Mouse (Mus musculus) layer of hippocampus, adult 9-11 months (tissue): ENCODE measurements around the gene Napa.

Source experiments
- DNase-seq: peaks from one replicate; pipeline ENCODE4 v3.0.0; 2022

The Napa gene

DNA sequence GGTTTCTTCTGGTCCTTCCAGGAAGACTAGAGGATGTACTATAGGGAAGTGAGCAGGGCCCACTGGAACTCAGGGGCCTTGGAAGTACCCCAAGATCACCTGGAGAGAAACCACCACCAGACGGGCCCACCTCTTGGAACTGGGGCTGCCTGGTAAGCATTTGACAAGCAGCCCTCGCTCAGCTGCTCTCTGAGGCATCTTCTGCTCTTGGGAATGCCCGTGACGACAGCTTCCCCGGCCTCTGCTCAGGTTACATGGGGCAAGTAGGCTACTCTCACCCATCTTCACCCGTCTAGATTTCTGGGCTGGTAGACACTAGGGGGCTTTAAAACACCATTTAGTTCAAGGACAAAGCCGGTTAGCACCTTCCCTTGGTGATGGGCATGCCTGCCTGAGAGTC lies 2.8 kb downstream of the Napa start:
- DNase-seq = no peak

DNA sequence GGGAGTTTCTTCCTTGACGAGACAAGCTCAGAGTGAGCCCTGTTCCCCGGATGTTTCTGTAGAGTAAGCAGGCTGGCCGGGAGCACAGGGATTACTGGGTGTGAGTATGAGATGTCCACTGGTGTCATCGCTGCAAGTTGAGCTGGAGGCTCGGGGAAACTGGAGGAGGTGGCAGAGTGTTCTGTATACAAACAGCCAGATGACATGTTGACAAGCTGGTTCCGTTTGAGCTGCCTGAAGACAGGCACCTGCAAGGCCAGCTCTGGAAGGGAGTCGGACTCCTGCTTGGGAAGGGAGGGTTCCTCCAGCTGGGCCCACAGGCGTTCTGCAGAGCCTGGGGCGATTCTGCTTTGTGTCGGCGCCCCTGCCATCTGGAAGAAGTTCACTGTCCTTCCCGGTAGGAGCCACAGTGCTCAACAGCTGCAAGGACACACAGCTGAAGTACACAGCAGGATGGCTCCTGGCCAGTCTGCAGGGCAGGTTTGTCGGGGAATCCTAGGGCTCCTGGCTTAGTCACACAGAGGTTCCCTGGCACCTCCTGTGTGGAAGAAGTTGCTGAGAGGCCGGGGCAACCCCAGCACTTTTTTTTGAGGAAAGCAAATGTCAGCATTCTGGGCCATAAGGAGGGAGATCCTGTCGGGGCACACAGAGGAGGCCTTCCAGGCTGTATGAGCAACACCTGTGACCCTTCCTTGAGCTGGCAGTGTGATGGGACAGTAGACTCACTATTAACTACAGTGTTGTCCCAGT lies 3.6 kb downstream of the Napa start:
- no peak for DNase-seq

DNA sequence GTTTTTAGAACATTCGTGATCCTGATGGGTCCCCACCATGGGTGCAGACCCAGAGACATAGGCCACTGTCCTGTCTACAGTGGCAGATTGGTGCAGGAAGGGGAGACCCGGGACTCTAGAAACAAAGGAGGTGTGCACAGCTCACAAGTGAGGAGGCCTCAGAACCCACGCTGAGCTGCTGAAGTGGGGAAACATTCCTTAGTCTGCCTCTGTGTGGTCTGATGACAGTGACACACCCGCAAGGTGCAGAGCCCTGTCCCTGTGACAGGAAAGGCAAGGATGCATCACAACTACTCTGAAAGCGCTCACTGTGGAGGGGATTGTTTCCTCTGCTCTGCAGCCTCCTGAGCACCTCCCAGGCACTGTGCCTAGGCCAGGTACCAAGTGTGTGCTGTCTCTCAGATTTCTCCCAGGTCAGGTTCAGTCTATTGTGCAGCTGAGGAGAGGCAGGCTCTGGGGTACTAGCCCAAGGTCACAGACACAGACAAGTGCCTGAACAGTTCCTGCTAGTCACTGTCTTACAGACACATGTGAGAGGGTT lies 4.5 kb downstream of the Napa start:
- no peak for DNase-seq

DNA sequence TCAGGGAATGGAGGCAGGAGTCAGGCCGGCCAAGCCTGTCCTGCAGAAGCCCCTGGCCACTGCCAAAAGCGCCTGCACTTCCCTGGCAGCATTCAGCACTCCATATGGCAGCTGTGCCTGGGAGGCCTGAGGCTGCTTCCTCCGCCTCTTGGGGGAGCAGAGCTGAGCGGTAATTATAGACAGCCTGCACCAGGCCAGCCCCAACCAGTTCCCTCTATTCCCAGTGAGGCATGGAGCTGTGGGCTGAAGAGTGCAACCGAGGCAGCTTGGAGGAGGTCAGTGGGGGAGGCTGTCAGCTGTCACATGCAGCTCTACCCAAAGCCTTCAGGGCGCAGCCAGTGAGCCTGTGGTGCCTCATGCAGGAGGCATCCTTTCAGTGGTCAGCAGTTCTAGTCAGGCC lies 5.5 kb downstream of the Napa start:
- DNase-seq = peak; percentile 92

DNA sequence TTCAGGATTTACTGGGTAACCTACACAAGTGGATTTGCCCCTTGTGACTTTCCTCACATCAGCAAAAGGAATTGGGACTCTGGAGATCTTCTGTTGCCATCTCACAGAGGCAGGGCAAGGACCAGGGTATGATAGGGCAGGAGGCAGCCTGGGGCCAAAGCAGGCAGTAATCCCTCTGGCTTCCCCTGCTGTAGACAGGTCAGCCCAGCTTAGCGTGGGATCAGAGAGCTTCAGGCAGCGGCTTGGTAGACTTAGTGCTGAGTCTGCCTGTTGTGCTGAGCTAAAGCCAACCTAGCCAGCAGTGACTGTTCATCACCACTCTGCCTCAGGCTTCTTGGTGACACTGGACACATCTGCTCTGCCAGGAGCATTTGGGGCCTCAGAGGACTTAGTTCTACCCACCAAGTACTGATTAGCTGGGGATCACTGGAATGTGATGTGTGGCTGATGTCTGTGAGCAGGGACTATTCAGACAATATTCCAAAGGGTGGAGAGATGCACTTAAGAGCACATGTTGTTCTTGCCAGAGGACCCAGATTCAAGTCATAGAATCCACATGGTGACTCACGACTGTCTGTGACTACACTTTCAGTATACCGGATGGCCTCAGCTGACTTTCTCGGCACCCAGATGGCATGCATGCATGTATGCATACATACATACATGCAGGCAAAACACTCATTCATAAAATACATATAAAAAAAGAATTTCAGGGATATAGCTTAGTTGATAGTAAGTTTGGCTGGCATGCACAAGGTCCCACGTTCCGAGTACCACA lies 6.5 kb downstream of the Napa start:
- DNase-seq = no peak

DNA sequence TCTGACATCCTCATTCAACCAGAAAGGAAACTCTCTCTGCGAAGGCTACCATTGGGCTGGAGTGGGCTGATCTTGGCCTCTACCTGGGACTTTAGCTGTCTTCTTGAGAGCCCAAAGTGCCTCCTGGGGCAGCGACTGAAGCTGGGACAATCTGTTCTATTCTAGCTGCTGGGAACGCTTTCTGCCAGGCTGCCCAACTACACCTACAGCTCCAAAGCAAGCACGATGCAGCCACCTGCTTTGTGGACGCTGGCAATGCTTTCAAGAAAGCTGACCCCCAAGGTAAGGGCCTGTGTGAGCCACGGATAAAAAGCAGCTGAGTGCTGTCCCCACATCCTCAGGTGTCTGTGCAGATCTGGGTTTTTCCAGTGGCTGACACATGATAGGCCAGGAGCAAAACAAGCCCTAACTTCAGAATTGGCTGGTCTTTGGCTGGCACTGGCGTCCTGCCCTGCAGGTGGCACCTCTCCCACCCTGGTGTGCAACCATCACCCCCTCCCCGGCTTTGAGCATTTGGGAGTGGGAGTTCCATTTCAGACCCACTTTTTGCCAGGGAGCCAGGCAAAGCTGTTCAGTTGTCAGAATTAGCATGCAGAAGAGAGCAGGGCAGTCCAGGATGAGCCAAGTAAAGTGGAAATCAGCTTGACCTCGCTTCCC lies 10.8 kb downstream of the Napa start:
- DNase-seq = no peak

DNA sequence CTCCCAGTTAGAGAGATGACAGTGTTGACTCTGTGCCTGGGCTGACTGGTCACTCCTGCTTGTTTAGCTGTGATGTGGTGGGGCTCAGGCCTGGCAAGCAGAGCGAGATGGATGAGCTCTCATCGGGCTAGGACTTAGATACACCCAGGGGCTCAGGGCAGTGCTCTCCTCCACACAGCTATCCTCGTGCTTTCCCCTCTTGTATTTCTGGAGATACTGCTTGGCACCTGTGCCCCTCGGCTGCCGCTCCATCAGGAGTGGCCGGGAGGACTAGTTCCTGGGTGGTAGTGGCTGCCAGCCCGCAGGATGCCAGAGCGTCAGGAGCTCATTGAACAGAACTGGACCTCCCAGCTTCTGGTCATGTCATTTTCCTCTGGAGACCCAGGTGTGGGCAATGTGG lies 11.9 kb downstream of the Napa start:
- DNase-seq = no peak

DNA sequence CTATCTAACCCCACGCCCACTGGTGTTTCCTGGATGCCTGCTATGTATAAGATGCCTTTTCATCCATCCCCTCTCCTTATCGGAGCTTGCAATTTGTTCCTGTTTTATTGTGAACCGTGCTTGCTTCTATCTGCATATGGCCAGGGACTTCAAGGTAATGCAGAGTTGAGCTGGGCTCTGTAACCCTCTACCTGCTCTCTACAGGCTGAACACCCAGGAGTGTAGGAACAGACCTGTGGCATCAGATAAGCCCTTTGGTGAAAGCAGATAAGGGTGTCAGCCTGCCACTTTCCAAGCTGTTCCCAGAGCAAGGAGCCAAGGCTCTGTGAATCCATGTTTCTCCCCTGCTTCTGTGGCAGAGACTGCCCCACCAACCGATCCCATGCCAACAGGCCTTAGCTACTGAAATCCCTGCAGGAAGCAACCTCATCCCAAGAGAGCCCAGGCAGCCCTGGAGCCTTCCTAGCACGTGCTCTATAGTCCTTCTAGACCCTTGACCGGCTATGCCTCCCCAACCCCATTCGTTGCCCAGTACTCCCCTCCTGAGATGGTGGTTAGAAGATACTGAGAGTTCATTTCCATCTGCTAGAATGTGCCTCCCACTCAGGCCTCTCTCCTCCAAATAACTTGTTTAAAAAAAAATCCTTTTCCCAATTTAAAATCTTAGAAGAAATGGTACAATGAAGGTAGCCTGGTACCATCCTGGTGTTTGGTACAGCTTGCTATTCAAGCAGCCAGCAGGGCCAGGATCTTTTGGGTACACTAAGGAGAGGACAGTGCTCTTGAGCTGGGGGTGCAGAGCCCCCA lies 13.2 kb downstream of the Napa start:
- no peak for DNase-seq

DNA sequence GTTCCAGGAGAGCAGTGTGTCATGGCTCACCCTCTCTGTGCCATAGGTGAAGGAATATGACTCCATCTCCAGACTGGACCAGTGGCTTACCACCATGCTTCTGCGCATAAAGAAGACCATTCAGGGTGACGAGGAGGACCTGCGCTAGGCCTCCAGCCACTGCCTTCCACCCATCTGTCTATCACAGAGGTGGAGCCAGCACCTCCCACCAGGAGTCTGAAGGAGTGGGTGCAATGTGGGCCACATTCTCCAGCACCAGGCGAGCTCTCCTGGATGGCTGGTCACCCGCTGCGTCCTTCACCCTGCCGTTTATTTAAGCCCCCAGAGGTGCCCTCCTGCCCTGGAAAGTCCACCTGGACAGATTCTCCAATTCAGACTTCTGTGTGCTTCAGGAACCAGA lies 18.2 kb downstream of the Napa start:
- DNase-seq = no peak

DNA sequence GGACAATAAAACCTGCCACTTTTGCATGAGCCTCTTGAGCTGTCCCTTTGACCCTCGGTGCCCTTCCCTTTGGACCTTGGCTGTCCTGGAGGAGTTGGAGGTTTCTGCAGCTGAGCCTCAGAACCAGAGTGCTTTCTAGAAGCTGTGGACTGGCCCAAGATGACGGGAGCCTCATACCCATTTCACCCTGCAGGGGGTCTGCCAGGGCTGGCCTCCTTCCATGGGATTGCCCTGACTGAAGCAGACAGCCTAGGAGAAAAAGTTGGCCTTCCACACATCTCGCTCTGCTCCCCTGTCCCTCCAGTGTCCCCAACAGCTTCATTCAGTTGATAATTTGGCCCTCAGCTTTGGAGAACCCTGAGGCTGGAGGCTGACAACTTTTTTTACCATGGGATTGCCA lies 18.8 kb downstream of the Napa start:
- no peak for DNase-seq

DNA sequence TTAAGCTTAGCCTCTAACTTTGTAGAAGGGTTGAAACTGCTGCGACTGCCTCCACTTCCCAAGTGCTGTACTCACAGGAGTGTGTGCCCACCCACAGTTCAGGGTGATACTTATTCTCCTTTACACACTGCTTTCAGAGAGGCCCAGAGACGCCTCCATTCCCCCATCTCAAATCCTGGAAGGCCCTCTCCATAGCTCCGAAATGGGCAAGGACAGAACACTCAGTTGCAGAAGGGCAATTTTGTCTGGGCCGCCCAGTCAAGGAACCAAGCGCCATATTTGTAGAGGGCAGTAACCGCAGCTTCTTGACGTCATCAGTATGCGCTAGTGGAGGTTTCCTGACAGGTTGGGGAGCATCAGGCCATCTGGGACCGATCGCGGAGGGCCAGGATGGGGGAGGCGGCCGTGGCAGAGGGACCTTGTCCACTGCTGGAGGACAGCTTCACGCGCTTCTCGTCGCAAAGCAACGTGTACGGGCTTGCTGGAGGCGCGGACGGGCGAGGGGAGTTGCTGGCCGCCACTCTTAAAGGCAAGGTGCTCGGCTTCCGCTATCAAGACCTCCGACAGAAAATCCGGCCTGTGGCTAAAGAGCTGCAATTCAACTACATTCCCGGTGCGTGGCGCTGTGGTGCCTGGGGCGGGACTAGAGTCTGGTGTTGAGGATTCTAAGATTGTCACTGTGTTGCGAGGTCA lies 21.5 kb downstream of the Napa start, which contains the start of gene Kptn:
TSS of gene Kptn (plus strand) at position 327 of the 693 bp plus-strand sequence.
- peak; percentile 91 for DNase-seq

DNA sequence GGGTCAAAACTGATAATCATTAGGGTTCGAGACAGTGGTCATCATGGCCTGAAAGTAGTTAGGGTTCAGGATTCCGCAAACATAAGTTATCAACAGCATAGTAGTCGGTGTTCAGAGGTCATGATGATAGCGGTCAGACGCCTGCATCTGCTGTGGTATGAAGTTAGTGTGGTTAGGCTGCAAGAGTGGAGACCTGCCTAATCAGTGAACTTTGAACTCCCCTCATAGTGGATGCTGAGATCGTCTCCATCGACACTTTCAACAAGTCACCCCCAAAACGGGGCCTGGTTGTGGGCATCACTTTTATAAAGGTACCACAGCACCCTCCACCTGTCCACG lies 22.0 kb downstream of the Napa start:
- DNase-seq = no peak

DNA sequence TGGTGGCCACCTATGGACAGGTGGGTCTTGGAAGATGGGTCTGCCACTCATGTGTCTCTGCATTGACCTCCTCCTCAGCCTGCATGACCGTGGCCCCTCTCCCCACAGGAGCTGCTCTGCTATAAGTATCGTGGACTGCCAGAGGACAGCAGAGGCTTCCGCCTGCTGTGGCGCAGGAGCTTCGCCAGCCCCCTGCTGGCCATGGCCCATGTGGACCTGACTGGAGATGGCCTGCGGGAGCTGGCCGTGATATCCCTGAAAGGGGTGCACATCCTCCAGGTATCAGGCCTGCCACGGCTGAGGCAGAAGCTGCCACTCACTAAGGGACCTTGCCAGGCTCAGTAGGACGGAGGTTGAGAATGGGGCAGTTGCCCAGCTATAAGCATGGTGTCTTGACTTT lies 27.6 kb downstream of the Napa start:
- no peak for DNase-seq

DNA sequence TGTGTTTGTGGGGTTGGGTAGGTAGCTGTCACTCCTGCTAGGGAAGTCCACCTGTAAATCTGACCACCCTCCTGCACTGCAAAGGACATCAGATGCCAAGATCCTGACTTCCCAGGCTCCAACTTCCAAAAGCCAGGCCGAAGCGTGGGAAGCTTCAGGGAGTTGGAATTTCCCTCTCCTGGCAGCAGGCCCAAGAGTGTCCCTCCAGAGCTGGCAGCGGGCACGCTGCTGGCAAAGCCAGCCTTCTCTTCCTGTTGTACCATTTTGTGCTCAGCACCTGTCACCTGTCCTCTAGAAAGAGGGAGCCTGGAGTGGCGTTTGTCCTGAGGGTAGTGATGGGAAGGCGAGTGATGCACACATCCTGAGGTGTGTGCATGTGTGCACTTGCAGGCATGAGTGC lies 30.1 kb downstream of the Napa start:
- DNase-seq = no peak

DNA sequence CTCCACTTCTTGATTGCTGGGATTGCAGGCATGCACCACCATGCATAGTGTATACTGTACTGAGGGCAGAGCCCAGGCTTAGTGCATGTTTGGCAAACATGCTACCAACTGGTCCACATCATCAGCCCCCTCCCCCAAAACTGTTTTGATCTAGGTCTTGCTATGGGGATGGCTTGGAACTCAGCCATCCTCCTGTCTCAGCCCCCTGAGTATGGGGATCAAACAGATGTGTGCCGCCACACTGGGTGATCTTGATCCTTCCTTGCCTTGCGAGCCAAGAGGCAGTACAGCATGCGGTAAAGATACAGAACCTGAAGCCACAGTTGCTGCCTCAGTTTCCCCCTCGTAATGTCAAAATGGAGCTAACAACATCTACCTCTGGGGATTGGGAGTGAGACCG lies 30.6 kb downstream of the Napa start:
- no peak for DNase-seq

DNA sequence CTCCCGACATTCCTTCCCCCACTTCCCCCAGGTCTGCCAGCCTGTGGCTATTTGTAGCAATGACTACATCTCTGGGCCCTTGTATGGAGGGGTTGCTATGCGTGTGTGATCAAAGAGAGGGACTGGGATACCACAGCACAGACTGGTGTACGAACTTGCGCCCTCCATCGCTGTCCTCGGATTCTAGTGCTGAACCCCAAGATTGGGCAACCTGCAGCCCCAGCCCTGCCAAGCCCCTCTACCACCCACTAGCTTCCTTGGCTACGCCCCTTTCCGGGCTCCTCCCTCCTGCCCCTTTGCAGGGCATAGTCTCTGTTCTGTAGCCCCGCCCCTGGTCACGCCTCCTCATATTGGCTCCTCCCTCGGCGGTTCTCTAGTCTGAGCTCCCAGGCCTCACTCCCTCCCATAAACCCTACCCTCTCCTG lies 31.2 kb downstream of the Napa start, which contains the start of gene Slc8a2:
TSS of gene Slc8a2 (plus strand) at position 406 of the 425 bp plus-strand sequence.
- DNase-seq = peak; percentile 93

DNA sequence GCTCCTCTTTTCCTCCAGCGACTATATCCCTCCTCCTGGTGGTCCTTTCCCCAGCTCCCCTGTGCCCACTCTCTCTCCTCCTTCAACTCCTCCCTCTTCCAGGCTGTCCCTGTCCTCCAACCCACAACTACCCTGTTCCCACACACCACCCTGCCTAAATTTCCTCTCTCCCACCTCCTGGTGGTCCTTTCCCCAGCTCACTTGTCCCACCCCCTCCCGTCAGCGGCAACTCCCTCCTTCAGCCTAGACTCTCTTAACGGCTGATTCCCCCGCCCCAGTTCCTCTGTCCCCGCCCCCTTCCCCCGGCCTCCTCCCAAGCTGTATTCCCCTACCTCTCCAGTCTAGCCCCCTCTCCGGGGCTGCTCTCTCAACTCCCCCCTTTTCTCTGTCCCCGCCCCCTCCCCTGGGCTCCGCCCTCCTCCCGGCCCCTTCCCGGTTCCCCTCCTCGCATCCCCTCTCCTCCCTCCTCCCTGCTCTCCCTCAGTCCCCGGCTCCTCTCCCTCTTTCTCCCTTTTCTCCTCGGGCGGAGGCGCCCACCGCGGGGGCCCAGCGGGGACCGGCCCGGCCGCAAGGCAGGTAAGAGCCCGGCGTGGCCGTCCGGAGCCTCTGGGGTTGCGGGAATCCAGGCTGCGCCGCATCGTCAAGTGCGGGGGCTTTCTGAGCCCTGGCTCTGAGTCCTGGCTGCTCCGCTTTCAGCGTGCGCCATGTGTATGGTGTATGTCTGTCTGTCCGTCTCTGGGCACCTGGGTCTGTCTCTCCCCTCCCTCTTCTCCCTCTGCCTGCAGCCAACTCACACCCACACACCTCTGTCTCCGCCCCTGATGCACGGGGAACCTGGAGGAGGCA lies 31.8 kb downstream of the Napa start:
- no peak for DNase-seq

DNA sequence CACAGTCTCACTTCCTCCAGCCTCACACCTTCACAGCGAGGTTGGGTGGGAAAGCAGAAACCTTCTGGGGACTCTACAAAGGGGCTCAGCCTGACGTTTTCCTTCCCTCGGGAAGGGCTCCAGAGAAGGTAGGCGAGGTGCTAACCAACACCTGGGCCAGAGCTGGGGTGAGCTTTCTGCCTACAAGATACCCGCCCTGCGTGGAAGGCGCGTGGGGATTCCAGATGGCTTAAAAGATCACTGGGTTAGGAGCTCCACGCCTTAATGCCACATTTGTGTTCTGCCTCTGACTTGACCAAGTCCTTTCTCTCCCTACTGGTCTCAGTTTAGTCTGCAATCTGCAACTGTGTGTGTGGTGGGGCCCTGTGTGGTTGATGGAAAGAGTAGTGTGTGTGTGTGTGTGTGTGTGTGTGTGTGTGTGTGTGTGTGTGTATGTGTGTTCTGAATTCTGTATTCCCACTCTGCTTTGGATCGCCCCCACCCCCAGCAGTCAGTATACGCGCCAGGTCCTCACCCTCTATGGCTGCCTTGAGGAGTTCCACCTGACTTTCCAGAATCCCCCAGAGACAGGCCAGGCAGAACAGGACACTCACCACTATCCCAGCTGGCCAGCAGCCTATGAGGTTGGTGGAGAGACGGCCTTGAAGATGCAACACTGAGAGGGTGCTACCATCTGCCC lies 32.8 kb downstream of the Napa start:
- no peak for DNase-seq

DNA sequence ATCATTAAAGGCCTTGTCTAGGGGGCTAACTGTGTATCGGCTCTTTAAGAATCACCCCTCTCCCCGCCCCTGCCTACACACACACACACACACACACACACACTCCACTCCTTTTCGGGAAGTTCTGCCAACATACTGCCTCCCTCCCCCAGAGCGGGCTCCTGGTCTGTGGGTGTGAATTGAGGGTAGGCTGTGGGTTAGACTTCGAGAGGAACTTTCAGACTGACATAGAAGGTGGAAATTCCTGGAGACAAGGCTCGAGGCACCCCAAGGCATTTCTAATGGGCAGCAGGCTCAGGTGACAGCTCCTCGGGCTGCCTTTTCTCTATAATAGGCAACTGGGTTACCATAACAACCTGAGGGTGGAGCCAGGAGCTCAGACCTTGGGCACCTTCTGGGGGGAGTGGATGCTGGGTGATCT lies 33.9 kb downstream of the Napa start:
- DNase-seq = no peak

DNA sequence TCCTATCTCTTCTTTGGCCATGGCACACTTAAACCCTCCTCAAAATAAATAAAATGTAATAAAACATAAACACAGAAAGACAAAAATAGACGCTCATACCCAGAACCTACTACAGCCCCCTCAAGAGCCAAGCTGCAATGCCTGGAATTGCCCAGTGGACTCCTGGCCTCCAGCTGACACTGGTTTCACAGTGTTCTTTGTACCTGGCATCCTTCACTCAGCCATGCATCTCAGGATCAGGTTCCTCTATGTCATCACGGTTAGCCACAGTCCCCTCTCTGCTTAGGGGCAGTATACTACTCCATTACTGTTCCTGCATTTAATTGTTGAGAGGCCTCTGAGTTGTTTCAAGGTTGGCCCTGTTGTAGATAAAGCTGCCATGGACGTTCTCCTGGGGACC lies 34.7 kb downstream of the Napa start:
- DNase-seq = no peak

DNA sequence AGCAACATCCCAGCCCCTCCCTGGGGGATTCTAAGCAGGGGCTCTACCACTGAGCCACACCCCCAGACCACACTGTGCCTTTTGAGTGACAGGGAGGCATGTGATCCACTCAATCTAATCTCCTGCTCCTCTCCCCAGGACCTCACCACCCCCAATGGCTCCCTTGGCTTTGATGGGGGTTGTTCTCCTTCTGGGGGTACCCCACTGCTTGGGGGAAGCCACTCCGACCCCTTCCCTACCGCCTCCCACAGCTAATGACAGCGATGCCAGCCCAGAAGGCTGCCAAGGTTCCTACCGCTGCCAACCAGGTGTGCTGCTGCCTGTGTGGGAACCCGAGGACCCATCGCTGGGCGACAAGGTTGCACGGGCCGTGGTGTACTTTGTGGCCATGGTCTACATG lies 35.4 kb downstream of the Napa start:
- DNase-seq = no peak
